Mouse (Mus musculus) 416B (cell line): ENCODE data around the gene Metap1.
A peak's percentile ranks its signal among the peaks of the same experiment; 100 is the strongest.

ENCODE experiments used
- DNase-seq: peaks from one replicate; pipeline ENCODE4 v3.0.0; 2011; ENCODE audit warnings: low read depth

Gene Metap1

DNA sequence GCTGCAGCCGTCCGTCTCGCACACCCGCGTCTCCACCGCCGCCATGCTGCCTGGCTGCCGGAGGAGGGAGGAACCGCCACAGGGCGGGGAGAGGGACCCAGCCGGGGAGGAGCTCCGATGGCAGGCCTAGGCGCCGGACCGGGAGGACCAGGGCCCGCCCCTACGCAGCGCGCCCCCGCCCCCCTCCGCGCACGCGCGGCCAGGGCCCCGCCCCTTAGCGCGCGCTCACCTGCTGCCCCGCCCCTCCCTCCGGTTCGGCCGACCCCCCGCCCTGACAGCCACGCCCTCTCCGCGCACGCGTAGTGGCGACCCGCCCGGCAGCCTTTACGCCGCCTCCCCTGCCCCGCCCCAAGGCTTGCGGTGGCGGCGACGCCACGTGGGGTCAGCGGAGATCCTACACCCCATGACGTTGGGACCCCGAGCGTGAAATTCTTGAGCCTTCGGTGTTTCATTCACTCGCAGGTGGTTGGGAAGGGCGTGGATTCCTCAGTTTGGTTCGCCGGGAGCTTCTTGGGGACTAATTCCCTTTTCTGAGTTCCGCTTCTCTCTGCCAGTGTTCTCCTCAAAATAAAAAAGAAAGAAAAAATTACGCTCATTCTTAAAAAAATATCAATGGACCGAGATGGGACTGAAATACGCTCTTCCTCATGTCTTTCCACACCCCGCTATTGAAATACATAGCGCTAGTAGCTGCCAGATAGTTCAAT, at the start of gene Metap1:
Gene Metap1, minus strand, starts transcription at position 189 of the 707 bp plus-strand sequence.
- DNase-seq = peak; percentile 94

DNA sequence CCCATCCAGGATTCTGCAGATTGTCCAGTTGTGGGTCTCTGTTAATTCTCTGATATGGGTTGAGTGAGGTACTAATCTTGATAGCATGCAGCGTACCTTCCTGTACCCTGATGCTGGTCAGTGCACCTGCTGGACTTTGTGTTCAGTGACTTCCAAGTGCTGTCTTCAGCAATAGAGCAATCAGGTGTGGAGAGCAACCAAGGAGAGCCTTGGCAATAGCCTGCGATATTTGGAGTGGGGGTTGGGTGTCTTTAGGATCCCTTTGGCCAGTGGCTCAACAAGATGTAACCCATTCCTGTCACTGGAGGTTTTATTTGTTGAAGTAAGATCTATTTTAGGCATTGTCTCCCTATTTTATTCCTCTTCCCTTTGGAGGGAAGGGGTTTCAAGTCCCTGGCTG, 46.7 kb upstream of the Metap1 start:
- DNase-seq = no peak

DNA sequence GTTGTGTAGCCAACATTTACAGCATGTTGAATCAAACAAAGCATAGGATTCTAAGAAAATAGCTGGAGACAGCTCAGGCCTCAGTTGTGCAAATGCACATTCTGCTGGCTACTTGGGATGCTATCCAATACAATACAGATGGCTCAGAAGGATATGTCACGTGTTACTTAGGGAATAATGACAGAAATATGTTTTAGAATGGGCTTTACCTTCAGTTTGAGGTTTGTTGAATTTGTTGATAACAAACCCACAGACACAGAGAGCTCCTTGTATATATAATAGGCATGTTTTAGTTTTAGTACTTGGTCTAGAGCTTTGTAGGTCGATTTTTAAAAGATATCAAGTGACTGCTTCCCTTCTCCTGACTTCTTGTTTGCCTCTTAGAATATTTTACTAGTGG, 43.4 kb upstream of the Metap1 start:
- DNase-seq = no peak

DNA sequence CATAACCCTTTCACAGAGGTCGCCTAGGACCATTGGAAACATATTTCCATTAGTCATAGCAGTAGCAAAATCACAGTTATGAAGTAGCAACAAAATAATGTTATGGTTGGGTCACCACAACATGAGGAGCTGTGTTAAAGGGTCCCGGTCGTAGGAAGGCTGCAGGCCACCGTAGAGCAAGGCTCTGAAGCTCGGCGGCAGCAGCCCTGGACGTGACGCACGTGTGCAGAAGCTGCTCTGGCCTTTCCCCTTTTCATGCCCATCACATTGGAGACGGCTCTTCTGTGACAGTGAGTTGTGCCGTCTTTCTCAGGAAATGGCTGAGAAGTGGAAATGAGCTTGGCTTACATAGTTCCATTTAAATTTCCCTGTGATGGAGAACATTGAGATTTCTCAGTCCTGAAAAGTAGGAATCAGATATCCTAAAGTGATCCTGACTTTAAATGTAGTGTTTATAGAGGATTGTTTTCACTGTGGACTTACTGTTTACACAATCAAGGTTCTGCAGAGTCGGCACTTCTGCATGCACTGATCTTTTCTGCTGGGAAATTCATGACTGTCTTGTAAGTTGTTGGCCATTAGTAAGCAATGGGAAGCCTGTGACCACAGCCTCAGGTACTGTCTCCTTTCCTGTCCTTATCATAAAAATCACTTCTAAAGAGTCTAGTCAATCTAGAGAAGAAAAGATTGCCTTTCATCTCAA, 42.3 kb upstream of the Metap1 start:
- no peak for DNase-seq

DNA sequence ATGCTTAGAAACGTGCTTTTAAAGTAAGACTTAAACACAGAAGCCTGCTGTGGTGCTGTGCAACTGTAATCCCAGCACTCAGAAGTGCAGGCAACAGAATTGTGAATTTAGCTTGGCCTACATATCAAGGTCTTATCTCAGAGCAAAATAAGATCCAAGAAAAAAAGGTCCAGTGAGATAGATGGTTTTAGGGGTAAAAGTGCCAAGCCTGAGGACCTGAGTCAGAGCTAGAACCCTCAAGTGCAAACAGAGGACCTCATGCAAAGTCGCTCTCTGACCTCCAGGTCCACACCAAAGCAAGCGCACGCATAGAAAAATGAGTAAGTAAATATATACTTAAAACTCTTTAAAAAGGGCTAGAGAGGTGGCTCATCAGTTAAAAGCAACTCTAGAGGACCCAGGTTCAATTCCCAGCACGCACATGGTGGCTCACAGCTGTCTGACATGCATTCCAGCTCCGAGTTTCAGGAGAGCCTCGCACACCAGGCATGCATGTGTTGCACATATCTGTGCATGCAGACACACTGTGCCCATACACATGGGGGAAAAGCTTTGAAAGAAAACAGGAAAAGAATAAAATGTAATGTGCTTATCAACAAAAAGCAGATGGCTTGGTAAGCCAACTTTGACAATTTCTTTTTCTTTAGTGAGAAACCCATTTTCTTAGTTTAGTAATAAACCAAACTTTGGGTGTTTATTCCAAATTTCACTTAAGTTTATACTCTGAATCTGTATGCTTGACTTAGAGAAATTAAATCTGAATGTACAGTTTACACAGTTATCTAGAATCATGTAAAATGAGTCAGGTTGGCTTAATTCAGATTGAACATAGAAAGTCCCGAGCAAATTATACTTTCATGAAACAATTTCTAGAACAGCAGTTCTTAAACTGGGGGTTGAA, 41.5 kb upstream of the Metap1 start:
- DNase-seq = no peak

DNA sequence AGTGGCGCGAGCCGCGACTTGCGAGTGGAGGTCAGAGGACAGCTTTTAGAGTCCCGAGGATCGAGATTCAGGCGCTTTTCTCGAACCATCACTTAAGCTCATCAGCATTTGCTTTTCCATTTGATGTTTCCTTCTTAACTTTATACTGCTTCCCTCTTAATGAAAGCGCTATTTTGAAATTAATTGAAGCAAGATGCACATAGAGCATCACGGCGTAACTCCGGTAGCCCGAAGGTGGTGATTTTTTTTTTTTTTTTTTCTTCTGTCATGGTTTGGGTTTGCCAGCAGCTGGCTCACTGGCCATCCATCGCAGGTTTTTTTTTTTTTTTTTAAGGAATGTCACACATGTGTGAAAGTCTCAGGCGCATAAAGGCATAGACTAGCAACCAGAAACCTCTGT, 39.0 kb upstream of the Metap1 start:
- DNase-seq = no peak

DNA sequence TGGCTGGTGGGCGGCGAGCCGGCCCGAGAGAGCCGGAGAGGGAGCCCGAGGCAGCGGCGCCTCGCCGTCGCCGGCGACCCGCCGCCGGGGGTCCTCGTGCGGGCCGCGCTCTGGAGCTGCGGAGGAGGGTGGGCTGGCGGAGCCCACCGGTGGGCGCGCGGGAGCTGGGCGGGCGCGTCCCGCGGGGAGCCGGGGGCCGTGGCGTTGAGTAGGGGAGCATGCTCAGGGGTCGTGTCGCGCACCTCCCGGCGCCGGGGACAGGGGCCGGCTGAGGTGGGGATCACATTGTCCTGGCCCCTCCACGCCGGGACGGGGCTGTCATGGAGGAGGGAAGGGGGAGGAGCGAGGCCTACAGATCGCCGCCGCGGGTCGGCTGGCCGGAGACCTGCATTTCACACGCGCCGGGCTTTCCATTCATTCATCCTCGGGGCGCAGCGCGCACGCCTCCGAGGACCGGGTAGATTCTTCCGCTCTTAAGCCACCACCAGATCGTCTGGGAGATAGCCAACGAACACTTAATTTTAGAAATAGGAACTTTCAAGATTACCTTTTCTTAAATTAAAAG, 38.4 kb upstream of the Metap1 start:
- peak; percentile 77 for DNase-seq

DNA sequence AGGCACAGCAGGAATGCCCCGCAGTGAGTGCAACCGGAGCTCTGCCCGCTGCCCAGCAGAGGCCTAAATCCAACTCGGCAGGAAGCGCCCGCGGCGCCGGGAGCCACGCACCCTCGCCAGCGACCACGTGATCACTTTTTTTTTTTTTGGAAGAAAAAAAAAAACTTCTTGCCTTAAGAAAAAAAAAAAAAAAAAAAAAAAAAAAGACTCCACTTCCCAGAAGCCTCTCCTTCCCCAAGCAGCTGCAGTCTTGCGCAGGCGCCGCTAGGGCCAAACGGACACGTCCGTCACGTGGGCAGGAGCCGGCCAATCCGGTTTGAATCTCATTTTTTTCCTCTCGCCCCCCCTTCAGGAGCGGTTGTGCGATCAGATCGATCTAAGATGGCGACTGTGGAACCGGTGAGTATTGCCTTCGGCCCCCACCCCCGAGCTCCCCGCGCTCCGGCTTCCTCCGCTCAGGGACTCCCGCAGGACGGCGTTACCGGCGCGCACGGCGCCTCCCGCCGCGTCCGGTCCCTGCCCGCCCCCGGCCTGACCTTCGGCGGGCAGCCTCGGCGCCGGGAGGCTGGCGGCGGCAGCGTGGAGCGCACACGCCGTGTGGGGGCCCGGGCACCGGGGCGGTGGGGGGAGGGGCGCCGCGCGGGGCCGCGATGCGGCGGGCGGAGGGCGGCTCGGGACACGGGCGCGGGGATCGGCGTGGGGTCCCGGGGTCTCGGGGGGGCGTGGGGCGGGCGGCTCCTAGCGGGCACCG, 37.8 kb upstream of the Metap1 start:
- DNase-seq = peak; percentile 99

DNA sequence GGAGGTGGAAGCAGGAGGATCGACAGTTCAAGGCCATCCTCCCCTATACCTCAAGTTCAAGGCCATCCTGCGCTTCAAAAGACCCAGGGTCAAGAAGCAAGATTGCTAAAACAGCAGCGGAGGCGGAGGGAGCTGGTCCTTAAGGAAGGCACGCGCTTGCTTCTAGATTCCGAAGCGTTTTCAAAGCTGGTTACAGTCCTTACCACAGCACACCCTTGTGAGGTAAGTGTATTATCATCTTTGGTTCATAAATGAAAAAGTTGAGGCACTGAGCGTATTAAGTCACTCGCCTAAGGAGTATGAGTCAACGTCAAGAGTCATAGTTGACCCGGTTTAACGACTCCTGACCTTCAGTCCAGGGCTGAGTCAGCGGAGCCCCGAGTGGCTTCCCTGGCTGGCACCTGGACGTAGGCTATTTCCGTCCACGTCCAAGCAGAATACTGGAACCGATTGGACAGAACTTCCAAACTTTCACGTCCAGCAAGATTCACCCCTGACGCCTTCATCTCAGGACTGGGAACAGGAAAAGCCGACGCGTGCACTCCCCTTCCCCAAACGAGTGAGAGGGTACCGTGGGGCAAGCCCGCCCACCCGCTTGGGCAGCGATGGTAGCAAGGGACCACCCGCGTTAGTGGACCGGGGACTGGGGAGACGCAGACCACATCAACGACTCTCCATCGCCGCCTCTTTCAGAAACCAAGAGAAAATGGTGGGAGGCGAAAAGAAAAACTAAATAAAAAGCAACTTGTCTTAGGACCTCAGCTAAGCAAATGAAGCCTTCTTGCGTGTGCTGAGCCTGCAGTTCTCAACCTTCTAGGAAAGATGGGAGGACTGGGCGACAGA, 37.0 kb upstream of the Metap1 start, which contains the start of gene Eif4e:
Gene Eif4e, plus strand, starts transcription at position 107 of the 843 bp plus-strand sequence.
- peak; percentile 89 for DNase-seq

DNA sequence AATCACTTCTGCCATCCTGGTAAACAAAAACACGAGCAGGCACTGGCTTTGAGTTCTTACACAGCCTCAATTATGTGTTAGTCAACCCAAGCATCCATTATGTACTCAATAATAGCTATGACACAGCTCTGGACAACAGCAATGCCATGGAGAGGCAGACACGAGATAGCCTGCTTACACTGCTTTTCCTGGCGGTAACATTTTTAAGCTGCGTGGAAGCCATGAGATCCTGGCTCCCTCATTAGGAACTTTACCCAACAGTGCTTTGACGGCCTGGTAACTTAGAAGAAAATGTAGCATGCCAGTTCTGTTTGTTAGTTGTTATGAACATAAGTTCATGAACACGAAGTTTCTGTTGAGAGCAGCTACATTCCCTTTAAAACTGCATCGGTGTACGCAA, 36.2 kb upstream of the Metap1 start:
- DNase-seq = no peak

DNA sequence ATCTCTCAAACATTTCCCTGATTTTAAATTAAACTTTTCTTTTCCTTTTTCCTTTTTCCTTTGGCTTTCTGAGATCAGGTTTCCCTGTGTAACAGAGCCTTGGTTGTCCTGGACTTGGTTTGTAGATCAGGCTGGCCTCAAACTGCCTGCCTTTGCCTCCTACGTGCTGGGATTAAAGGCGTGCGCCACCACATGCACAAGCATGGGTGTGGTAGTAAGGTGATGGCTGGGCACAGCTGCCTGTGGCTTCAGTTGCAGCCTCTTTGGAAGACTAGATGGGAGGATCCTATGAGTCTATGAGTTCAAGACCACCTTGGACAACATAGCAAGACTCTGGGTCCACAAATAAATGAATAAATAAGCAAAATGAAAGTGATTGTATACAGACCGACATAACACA, 34.6 kb upstream of the Metap1 start:
- no peak for DNase-seq

DNA sequence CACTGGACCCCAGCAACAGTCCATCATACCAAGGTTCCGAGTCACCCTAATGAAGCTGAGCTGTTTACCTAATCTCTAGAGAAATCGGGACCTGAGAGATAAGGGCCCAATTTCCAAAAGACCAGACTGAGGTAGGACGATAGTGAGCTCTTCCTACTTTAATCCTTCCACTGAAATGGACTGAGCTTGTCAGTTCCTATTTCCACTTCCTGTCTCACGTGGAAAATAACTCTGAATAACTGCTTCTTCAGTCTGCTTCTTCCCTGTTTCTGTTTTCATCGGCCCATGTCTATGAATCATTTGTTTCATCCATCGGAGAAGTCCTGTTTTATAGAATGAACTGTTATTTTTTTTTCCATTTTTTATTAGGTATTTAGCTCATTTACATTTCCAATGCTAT, 29.9 kb upstream of the Metap1 start:
- no peak for DNase-seq

DNA sequence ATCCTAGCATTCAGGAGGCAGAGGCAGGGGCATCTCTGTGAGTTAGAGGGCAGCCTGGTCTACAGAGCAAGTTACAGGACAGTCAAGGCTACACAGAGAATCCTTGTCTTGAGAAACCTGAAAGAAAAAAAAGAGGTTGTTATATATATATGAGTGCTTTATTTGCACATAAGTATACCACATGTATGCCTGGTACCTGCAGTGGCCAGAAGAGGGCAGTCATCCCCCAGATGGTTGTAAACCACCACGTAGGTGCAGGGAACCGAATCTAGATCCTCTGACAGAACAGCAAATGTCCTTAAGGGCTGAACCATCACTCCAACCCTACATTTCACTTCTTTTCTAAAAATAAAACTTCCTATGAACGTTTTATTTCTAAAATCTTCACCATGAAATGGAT, 28.6 kb upstream of the Metap1 start:
- DNase-seq = peak; percentile 73

DNA sequence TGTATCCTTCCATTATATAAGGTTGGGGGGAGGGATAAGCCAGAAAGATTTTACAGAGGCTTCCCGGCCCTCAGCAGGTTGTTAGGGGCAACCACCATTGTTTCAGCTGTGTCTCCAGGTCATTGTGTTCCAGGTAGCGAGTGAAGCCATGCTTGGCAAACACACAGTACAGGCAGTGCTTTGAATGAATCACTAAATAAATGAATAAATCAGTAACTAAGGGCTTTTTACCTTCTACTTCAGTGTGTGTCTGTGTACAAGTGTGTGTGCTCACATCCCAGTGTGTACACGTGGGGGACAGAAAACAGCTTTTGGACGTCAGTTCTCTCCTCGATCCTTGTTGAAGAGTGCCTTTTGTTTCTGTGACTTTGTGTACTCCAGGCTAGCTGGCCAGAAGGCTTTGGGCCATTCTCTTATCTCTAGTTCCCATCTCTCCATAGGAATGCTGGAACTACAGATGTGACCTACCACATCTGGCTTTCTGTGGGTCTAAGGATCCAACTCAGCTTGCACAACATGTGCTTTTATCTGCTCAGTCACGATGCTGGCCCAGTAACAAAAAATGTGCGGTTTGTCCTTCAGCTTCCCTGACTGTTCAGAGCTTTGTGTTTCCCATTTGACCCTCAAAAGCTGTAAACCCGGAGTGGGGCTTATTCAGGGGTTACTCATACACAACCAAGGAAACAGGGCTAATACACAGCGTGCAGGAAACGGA, 26.5 kb upstream of the Metap1 start:
- DNase-seq = peak; percentile 50

DNA sequence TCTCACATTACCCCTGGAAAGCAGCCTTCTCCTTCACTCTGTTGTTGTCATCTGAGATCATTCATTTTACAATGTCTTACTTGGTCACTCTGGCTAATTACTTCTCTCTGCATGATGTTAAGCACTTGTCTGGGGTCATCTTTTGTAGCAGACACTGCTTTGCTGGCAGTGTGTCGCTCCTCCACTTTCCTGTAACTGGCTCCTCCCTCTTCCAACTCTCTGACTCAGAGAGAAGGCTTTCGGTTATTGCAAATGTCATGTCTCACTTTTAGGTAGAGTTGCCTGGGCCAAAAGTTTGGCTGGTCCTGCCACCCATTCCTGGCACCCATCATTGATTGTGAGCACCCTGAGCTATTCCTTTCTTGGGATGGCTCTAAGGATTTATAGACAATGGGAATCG, 25.4 kb upstream of the Metap1 start:
- DNase-seq = no peak

DNA sequence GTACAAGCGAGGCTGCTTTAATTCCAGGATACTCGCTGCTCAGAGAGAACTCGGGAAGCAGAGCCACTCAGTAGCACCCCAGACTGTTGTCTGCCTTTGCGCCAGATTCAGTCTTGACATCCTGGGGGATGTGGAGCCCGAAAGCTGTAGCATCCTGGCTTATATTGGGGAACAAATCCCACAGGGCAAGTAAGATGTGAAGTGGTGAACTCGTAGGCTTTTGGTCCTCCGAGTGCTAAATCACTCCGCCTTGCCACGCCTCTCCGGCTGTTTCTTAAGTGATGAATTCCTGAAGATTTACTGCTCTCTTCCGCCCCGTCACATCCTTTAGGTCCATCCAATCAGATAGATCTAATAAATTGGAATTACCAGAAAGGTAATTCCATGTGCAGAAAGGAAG, 23.9 kb upstream of the Metap1 start:
- no peak for DNase-seq

DNA sequence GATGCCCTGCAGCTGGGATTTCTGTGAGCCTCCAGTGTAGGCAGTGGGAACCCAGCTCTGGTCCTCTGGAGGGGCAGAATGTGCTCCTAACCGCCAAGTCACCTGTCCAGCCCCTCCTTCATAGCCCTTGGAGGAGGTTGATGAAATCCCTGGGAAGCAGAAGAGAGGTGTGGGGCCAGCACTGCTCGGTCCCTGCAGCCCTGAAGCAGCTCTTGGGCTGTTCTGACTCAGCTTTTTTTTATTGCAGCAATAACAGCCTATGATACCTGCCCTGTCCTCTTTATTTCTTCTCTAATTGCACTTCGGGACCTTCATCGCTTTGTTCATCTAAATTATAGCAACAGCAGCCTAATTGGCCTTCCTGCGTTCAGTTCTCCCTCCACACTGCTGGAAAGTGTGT, 21.2 kb upstream of the Metap1 start:
- DNase-seq = no peak

DNA sequence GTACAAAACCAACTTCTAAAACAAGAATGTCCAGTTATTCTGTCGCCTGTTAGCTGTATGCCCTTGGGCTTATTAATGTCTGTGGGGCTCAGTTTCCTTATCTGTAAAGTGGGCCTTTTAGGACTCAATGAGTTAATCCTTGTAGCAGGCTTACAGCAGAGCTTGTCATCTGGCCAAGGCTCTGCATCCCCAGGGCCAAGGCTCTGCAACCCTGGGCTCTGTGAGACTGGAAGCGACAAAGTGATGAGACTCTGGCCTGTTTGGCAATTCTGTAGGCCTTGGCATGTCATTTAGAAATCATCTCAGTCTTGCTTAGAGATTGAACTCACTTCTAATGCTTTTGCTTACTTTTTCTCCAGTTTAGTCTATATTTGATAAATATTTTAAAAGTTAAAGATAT, 20.3 kb upstream of the Metap1 start:
- DNase-seq = no peak

DNA sequence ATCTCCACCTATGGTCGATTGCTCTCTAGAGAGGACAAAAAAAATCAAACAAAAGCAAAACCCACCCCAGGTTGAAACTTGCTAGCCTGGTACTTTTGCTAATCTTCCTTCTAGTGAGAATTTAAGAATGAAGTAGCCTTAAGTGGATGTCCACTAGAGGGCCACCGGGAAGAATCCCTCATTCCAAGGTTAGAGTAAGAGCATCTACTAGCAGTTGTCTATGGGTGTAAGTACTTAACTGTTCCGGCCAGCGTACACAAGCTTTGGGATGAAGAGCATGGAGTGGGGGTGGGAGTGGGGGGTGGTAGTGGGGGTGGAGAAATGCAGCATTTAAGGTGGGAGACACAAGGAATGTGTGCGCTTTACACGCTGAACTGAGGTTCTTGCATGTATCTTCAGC, 17.4 kb upstream of the Metap1 start:
- peak; percentile 67 for DNase-seq

DNA sequence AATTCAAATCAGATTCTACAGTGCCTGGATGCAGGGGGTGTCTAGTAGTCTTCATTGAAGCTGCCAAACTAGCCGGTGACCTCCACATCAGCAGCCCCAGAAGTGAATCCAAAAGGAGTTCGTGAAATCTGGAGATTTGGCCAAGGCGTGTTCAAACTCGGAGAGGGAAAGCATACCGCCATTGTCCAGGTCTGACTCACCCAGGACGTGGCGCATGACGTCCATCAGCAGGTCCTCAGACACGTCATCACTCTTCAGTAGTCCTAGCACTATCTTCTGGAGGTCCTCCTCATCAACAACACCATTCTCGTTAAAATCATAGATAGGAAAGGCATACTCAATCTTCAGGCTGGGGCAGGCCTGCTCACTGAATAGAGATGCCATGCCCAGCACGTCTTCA, 14.4 kb upstream of the Metap1 start:
- DNase-seq = no peak
